Mouse (Mus musculus) lung, adult 2 months (tissue): Measurements from ENCODE around the gene Gtsf1l.

Experiments used
- CTCF ChIP-seq: fragments of 200-500 bp; IDR thresholded peaks from 2 replicates; pipeline ENCODE4 v1.5.1; 2011; ENCODE audit warnings: mild to moderate bottlenecking, low read length, control low read depth; ENCODE audit not compliant: insufficient read depth
- POLR2A ChIP-seq: fragments of 200-500 bp; IDR thresholded peaks from 2 replicates; pipeline ENCODE4 v1.6.1; 2011; ENCODE audit warnings: low read depth, mild to moderate bottlenecking, control low read depth, low read length, borderline replicate concordance; ENCODE audit errors: extremely low read depth

GRCm38 (mm10) chr2:163070213-163070612 lies 17.4 kb downstream of the Gtsf1l start:
- TF ChIP-seq CTCF (no peak), POLR2A (no peak)
